Mouse (Mus musculus): ENCODE measurements around the gene Hdac10. TPM values are rescaled to one million over a fixed set of nuclear protein-coding genes. Genes with fewer than 3 reads are reported as not detected.
A peak's percentile ranks its signal among the peaks of the same experiment; 100 is the strongest.

Hdac10 gene
- polyA plus RNA-seq, 1 experiment from 2014 or later: 15.5 TPM

- no peak for ATAC-seq (ENCODE audit: low read depth)
- Histone ChIP-seq H3K36me3 (ENCODE audit: control insufficient read depth, insufficient read depth, low read length) (peaks cover 98% of the 10 kb centered on the region), H3K27ac (replicated peaks; ENCODE audit: low read depth, low read length) (no peak overlapping the region), H3K4me3 (ENCODE audit: low read depth, low read length) (no peak overlapping the region), H3K27me3 (replicated peaks; ENCODE audit: control insufficient read depth, insufficient read depth, low read length) (no peaks in the 10 kb centered on the region), H3K4me2 (ENCODE audit: low read depth, low read length) (no peak overlapping the region), H3K9ac (ENCODE audit: low read depth, low read length) (no peak overlapping the region), H3K9me3 (ENCODE audit: control insufficient read depth, low read length) (no peaks in the 10 kb centered on the region), H3K4me1 (ENCODE audit: control insufficient read depth, insufficient read depth, low read length) (no peaks in the 10 kb centered on the region)
- DNase-seq (ENCODE audit: low spot score): no peak
- 72% methylated on average over 5 of the region's 5 CpGs for WGBS
These were observed 25.9 kb downstream of the Hdac10 start for GRCm38 (mm10) chr15:89102646-89103045.

- ATAC-seq (ENCODE audit: low read depth): 0 out of 2 replicates have a peak, but pooled peaks have one; percentile 16
These were observed 27.7 kb downstream of the Hdac10 start for GRCm38 (mm10) chr15:89100823-89101222.

GRCm38 (mm10) chr15:89098616-89099015 is 29.9 kb downstream of the Hdac10 start:
- H3K4me1 ChIP-seq (ENCODE audit: control insufficient read depth, insufficient read depth, low read length): no peaks in the 10 kb centered on the region
- H3K27ac ChIP-seq (replicated peaks; ENCODE audit: low read depth, low read length): no peak overlapping the region
- H3K9ac ChIP-seq (ENCODE audit: low read depth, low read length): no peak overlapping the region
- no peaks in the 10 kb centered on the region for H3K9me3 ChIP-seq (ENCODE audit: control insufficient read depth, low read length)
- no peak overlapping the region for H3K4me3 ChIP-seq (ENCODE audit: low read depth, low read length)
- H3K4me2 ChIP-seq (ENCODE audit: low read depth, low read length): no peak overlapping the region
- 85% methylated on average over 7 of the region's 7 CpGs for WGBS
- ATAC-seq (ENCODE audit: low read depth): no peak
- no peaks in the 10 kb centered on the region for H3K27me3 ChIP-seq (replicated peaks; ENCODE audit: control insufficient read depth, insufficient read depth, low read length)
- H3K36me3 ChIP-seq (ENCODE audit: control insufficient read depth, insufficient read depth, low read length): peaks cover 99% of the 10 kb centered on the region
- no peak for DNase-seq (ENCODE audit: low spot score)

More at GRCm38 (mm10) chr15:89100823-89101222, 27.7 kb downstream of the Hdac10 start:
- no peaks in the 10 kb centered on the region for H3K27me3 ChIP-seq (replicated peaks; ENCODE audit: control insufficient read depth, insufficient read depth, low read length)
- no peaks in the 10 kb centered on the region for H3K9me3 ChIP-seq (ENCODE audit: control insufficient read depth, low read length)
- no peaks in the 10 kb centered on the region for H3K4me1 ChIP-seq (ENCODE audit: control insufficient read depth, insufficient read depth, low read length)
- no peak overlapping the region for H3K4me3 ChIP-seq (ENCODE audit: low read depth, low read length)
- H3K9ac ChIP-seq (ENCODE audit: low read depth, low read length): no peak overlapping the region
- 86% methylated on average over 12 of the region's 12 CpGs for WGBS
- no peak overlapping the region for H3K27ac ChIP-seq (replicated peaks; ENCODE audit: low read depth, low read length)
- DNase-seq (ENCODE audit: low spot score): peak; percentile 14
- no peak overlapping the region for H3K4me2 ChIP-seq (ENCODE audit: low read depth, low read length)
- peaks cover 99% of the 10 kb centered on the region for H3K36me3 ChIP-seq (ENCODE audit: control insufficient read depth, insufficient read depth, low read length)

- WGBS: 91% methylated on average over 5 of the region's 5 CpGs
- DNase-seq (ENCODE audit: low spot score) (no peak), ATAC-seq (ENCODE audit: low read depth) (no peak)
- no peaks in the 10 kb centered on the region for H3K9me3 ChIP-seq (ENCODE audit: control insufficient read depth, low read length)
- H3K4me1 ChIP-seq (ENCODE audit: control insufficient read depth, insufficient read depth, low read length): no peaks in the 10 kb centered on the region
- peaks cover 98% of the 10 kb centered on the region for H3K36me3 ChIP-seq (ENCODE audit: control insufficient read depth, insufficient read depth, low read length)
- no peaks in the 10 kb centered on the region for H3K27me3 ChIP-seq (replicated peaks; ENCODE audit: control insufficient read depth, insufficient read depth, low read length)
- no peak overlapping the region for H3K27ac ChIP-seq (replicated peaks; ENCODE audit: low read depth, low read length)
- H3K4me2 ChIP-seq (ENCODE audit: low read depth, low read length): no peak overlapping the region
- H3K4me3 ChIP-seq (ENCODE audit: low read depth, low read length): no peak overlapping the region
- H3K9ac ChIP-seq (ENCODE audit: low read depth, low read length): no peak overlapping the region
These were observed 31.1 kb downstream of the Hdac10 start for GRCm38 (mm10) chr15:89097450-89097849.

DNA sequence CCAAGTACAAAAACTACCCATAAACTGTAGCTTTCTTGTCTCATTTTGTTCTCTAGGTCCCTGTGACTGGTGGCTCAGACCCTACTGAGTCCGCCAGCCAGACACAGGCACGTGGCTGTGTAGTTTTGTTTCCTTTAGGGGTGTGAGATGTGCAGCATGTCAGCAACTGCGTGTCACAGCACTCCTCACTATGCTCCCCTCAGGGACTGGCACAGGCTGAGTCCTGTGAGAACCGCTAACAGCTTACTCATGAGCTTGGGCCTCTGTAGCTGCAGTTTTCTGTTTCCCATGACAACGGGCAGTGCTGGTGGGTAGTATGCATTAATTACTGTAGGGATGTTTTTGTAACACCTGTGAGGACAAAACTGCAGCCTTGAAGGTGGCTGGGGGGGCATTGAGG is 36.3 kb downstream of the Hdac10 start:
- no peaks in the 10 kb centered on the region for H3K9me3 ChIP-seq (ENCODE audit: control insufficient read depth, low read length)
- no peaks in the 10 kb centered on the region for H3K27me3 ChIP-seq (replicated peaks; ENCODE audit: control insufficient read depth, insufficient read depth, low read length)
- peaks cover 52% of the 10 kb centered on the region for H3K36me3 ChIP-seq (ENCODE audit: control insufficient read depth, insufficient read depth, low read length)
- peaks cover 9% of the 10 kb centered on the region for H3K4me1 ChIP-seq (ENCODE audit: control insufficient read depth, insufficient read depth, low read length)
- no peak overlapping the region for H3K9ac ChIP-seq (ENCODE audit: low read depth, low read length)
- DNase-seq (ENCODE audit: low spot score): no peak
- no peak overlapping the region for H3K27ac ChIP-seq (replicated peaks; ENCODE audit: low read depth, low read length)
- 77% methylated on average over 5 of the region's 5 CpGs for WGBS
- H3K4me2 ChIP-seq (ENCODE audit: low read depth, low read length): no peak overlapping the region
- H3K4me3 ChIP-seq (ENCODE audit: low read depth, low read length): no peak overlapping the region
- no peak for ATAC-seq (ENCODE audit: low read depth)

- H3K27ac ChIP-seq (replicated peaks; ENCODE audit: low read depth, low read length): no peak overlapping the region
- ATAC-seq (ENCODE audit: low read depth) (no peak), DNase-seq (ENCODE audit: low spot score) (no peak)
- H3K9ac ChIP-seq (ENCODE audit: low read depth, low read length): no peak overlapping the region
- no peak overlapping the region for H3K4me3 ChIP-seq (ENCODE audit: low read depth, low read length)
- H3K9me3 ChIP-seq (ENCODE audit: control insufficient read depth, low read length): no peaks in the 10 kb centered on the region
- peaks cover 52% of the 10 kb centered on the region for H3K36me3 ChIP-seq (ENCODE audit: control insufficient read depth, insufficient read depth, low read length)
- peaks cover 9% of the 10 kb centered on the region for H3K4me1 ChIP-seq (ENCODE audit: control insufficient read depth, insufficient read depth, low read length)
- H3K4me2 ChIP-seq (ENCODE audit: low read depth, low read length): 0 out of 2 replicates have a peak overlapping the region, but pooled peaks have one; percentile 95
- 76% methylated on average over 4 of the region's 4 CpGs for WGBS
- H3K27me3 ChIP-seq (replicated peaks; ENCODE audit: control insufficient read depth, insufficient read depth, low read length): no peaks in the 10 kb centered on the region
These were observed 37.8 kb downstream of the Hdac10 start for GRCm38 (mm10) chr15:89090662-89091061.

DNA sequence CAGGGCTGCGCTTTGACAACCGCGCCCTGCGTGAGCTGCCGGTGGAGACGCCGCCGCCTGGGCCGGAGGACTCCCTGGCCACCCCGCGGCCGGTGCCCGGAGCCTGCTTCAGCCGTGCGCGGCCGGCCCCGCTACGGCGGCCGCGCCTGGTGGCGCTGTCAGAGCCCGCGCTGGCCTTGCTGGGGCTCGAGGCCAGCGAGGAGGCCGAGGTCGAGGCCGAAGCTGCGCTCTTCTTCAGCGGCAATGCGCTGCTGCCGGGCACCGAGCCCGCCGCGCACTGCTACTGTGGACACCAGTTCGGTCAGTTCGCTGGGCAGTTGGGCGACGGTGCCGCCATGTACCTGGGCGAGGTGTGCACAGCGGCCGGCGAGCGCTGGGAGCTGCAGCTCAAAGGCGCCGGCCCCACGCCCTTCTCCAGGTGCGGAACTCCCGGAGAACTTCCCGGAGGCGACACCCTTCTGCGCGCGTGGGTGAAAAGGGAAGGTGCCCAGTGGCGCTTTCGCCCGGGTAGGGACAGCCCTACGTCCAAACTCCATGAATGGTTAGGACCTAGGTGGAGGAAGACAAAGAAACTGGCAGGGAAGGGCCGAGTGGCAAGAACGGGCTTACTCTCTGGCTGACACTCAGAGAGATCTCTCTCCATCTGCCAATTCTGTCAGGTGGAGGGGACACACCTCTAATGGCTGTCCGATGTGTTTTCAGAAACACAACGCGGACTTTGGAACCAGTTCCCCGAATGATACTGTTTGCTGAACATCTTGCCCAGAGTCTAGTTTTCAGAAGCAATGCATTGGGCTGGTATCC is 39.0 kb downstream of the Hdac10 start:
- H3K9ac ChIP-seq (ENCODE audit: low read depth, low read length): peak overlapping the region; percentile 95
- DNase-seq (ENCODE audit: low spot score): no peak
- no peaks in the 10 kb centered on the region for H3K9me3 ChIP-seq (ENCODE audit: control insufficient read depth, low read length)
- peak overlapping the region; percentile 98 for H3K4me3 ChIP-seq (ENCODE audit: low read depth, low read length)
- H3K4me2 ChIP-seq (ENCODE audit: low read depth, low read length): peak overlapping the region; percentile 95
- ATAC-seq (ENCODE audit: low read depth): peak; percentile 60
- H3K36me3 ChIP-seq (ENCODE audit: control insufficient read depth, insufficient read depth, low read length): peaks cover 52% of the 10 kb centered on the region
- peaks cover 9% of the 10 kb centered on the region for H3K4me1 ChIP-seq (ENCODE audit: control insufficient read depth, insufficient read depth, low read length)
- no peaks in the 10 kb centered on the region for H3K27me3 ChIP-seq (replicated peaks; ENCODE audit: control insufficient read depth, insufficient read depth, low read length)
- WGBS: 3% methylated on average over 49 of the region's 68 CpGs
- H3K27ac ChIP-seq (replicated peaks; ENCODE audit: low read depth, low read length): peak overlapping the region; percentile 63

DNA sequence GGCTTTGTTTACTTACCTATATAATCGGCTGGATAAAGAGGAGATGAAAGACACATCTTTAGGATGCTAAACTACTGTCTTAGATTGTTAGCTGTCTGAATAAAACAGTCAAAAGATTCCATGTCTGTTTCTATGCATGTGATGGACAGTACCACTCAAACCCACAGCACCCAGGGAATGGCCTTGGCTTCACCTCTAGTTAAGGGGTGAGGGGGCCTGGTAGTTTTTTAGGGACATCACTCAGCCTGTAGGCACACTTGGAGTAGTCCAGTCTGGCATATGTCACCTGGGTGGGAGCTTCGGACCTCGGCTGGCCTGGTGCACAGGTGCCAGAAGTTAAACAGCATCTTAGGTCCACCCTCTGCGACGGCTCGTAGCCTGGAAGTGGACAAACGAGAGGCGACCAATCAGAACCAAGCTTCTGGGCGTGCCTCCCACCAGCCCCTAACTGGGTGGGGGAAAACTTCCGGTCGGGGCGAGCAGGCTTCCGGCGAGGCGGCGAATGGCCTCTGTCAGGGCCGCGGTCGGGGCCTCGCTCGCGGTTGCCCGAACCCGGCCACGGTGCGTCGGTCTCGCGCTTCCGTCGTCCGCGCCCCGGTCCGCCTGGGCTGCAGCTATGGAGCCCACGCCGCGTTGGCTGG is 39.8 kb downstream of the Hdac10 start, which contains the start of gene Selenoo:
Gene Selenoo, plus strand, starts transcription at position 478 of the 641 bp plus-strand sequence.
- DNase-seq (ENCODE audit: low spot score): peak; percentile 95
- Histone ChIP-seq H3K27me3 (replicated peaks; ENCODE audit: control insufficient read depth, insufficient read depth, low read length) (no peaks in the 10 kb centered on the region), H3K9me3 (ENCODE audit: control insufficient read depth, low read length) (no peaks in the 10 kb centered on the region), H3K4me2 (ENCODE audit: low read depth, low read length) (peak within 1 kb of the TSS; percentile 95), H3K4me3 (ENCODE audit: low read depth, low read length) (peak within 1 kb of the TSS; percentile 98), H3K27ac (replicated peaks; ENCODE audit: low read depth, low read length) (peak within 1 kb of the TSS; percentile 63), H3K4me1 (ENCODE audit: control insufficient read depth, insufficient read depth, low read length) (peaks cover 9% of the 10 kb centered on the region), H3K36me3 (ENCODE audit: control insufficient read depth, insufficient read depth, low read length) (peaks cover 51% of the 10 kb centered on the region), H3K9ac (ENCODE audit: low read depth, low read length) (peak within 1 kb of the TSS; percentile 95)
- peak; percentile 94 for ATAC-seq (ENCODE audit: low read depth)
- 4% methylated on average over 15 of the region's 38 CpGs for WGBS

All from embryonic facial prominence, embryonic 14.5 days (tissue).